Mouse (Mus musculus) heart, adult 8-10 months (tissue): ENCODE results near the gene Ndufa6. TPM values are rescaled to one million over a fixed set of nuclear protein-coding genes. Genes with fewer than 3 reads are reported as not detected.
"Not testable (repeated sequence)": the region's sequence is repeated elsewhere in the genome, so short reads cannot be mapped to it uniquely, and the experiment has no call there.

ENCODE experiments used
- DNase-seq: peaks from one replicate; pipeline ENCODE4 v3.0.0; 2022; ENCODE audit warnings: low spot score
- total RNA-seq, 4 experiments: library from RNA; stranded (reverse); gene quantifications; 2 replicates each; pipeline ENCODE4 v1.2.4; 2022

The Ndufa6 gene
- total RNA-seq, result 100 to 1,000 TPM; 658 to 797 (median 740) TPM

DNA sequence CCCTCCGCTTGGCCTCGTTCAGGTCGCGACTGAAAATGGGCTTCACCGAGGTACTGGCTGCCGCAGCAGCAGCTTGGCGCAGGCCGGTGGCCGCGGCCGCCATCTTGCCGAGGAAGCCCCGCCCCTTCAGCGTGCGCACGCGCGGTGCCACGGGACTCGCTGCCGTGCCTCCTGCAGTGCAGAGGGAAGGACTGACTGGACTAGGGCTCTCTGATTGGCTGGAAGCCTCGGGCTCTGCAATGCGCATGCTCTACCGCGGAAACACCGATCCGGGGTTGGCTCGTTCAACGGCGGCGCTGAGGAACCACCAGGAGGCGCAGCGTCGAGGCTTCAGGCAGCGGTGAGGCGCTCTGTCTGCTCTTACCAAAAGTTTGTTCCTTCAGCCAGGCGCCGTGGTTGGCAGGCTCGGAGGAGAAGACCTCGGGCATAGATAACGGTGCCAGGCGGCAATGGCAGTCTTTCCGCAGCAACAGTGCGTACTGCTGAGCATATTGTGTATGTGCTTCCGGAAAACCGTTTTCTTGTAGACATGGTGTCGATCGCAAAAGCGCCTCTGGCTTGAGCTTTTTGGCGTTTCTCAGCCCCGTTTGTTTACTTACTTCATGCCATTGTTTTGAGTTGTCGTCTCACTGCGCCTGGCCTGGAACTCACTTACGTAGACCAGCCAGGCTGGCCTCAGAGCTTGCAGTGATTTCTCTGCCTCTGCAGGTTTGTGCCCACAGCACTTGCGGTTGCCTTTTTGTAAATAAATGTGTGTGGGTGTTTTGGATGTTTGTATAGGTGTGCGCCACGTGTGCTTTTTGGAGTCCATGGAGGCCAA, at the start of gene Ndufa6:
Gene Ndufa6, minus strand, starts transcription at position 197 of the 820 bp plus-strand sequence.
- peak; percentile 97 for DNase-seq

GRCm38 (mm10) chr15:82403606-82404005, 49.5 kb upstream of the Ndufa6 start:
- no peak for DNase-seq

- DNase-seq, result no peak
Measured at GRCm38 (mm10) chr15:82402741-82403140, 48.6 kb upstream of the Ndufa6 start.

GRCm38 (mm10) chr15:82402106-82402505, 48.0 kb upstream of the Ndufa6 start:
- no peak for DNase-seq

- no peak for DNase-seq
Measured at GRCm38 (mm10) chr15:82401516-82401915, 47.4 kb upstream of the Ndufa6 start.

DNA sequence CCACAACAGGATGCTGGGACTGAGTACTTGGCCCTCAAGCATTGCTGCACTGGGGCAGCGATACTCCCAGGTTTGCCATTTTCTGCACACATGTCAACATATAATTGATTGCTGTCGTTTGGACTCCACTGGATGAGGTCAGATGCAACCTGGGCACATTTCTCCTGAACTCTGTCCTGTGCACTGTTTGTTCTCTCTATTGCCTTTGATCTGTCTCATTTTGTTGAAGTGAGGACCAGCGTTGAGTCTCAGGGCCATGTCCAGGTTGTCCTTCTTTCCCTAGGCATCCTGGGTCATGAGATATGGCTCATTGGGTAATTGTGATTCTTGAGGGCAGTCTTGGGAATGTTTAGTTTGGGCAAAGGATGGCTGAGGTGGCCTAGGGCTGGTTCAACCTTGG, 41.8 kb upstream of the Ndufa6 start:
- not testable (repeated sequence) for DNase-seq

- not testable (repeated sequence) for DNase-seq
Measured at GRCm38 (mm10) chr15:82393922-82394321, 39.8 kb upstream of the Ndufa6 start, which contains the start of gene Cyp2d11. TSS of gene Cyp2d11 (minus strand) at chr15:82394022.

DNA sequence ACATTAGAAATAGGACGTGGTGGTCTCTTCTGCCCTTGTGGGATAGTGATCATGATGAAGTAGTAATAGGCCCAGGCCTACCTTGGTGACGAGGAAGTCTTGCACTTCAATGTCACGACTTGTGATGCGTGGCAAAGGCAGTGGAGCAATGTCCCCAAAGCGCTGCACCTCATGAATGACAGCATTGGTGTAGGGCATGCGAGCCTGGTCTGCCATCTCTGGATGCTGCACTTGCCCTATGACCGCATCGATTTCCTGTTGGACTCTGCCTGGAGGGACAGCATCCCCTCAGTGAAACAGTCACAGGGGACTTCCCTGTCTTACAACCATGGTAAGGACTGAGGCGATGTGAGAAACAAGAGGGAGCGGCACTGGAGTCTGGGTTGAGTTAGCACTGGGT, 35.8 kb upstream of the Ndufa6 start:
- DNase-seq, result not testable (repeated sequence)

DNA sequence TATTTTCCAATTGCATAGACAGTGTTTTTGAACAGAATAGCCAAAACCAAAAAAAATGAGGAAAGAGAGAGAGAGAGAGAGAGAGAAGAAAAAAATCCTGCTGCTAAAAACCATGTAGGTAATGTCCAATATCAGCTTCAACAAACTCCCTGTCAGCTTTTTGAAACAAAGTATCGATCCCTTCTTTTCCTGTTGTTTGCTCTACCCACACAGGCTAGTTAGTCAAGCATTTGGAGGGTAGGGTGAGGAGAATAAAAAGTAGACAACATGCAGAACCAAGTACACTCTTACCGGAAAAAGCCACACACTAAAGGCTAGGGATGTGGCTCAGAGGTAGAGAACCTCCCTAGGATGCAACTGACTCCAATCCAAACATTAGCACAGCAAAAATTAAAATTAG, 31.6 kb upstream of the Ndufa6 start:
- DNase-seq, result no peak

- no peak for DNase-seq
Measured at GRCm38 (mm10) chr15:82382441-82382840, 28.3 kb upstream of the Ndufa6 start.

GRCm38 (mm10) chr15:82380714-82381062, 26.6 kb upstream of the Ndufa6 start:
- DNase-seq, result no peak

GRCm38 (mm10) chr15:82379871-82380713, 26.0 kb upstream of the Ndufa6 start, which contains the start of gene Cyp2d22:
TSS of gene Cyp2d22 (minus strand) at chr15:82380260.
- DNase-seq, result peak; percentile 69

DNA sequence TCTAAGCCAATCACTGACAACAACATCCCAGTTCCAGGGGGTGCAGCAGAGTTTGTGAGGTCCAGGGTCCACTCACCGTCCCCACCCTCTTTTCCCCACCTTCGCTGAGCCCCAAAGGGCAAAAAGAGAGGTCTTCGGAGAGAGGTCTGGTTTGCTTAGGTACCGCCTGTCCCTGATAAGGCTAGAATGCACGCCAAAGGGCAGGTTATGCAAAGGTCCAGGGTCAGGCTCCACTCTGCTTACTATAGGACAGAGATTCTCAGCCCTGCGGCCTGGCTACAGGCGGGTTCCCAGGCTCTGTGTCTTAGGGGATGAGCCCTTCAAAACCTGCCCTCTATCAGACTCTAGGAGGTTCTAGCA, 25.4 kb upstream of the Ndufa6 start:
- peak; percentile 58 for DNase-seq

- peak; percentile 51 for DNase-seq
Measured at GRCm38 (mm10) chr15:82378261-82379180, 24.4 kb upstream of the Ndufa6 start.

DNA sequence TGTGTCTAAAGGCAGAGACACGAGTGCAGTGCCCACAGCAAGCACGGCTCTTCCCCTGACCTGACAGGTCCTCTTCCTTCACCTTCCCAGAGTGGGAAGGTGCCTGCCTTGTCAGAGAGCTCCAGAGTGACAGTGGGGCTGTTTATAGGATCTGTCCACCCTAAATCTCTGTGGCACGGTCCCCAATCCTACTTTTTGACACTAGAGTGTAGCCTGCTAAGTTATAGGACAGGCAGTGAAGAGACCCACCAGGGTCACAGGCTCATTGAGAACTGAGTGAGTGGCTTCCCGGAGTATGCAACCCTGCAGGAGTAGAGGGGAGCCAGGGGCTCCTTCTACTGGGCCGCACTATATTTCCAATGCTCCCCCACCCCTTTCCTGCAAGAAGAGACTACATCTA, 23.6 kb upstream of the Ndufa6 start:
- no peak for DNase-seq

GRCm38 (mm10) chr15:82376393-82377138, 22.4 kb upstream of the Ndufa6 start:
- DNase-seq, result peak; percentile 90

- no peak for DNase-seq
Measured at GRCm38 (mm10) chr15:82375855-82376254, 21.7 kb upstream of the Ndufa6 start.

- DNase-seq, result no peak
Measured at GRCm38 (mm10) chr15:82374437-82374836, 20.3 kb upstream of the Ndufa6 start.

DNA sequence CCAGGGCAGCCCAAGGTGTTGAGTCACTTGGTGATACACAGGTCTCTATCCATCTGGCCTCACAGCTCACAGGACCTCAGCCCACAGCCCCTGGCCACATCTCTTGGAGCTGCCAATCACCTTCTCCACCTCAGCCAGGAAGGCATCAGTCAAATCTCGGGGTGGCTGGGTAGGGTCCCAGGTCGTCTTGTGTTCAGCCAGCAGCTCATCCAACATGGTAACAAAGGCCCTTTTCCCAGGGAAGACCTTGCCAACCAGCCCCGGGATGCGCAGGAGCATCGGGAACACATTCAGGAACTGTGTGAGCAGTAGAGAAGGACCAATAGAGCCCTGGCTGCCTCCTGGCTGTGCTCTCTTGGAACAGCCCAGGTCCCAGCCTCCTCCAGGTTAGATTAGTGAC, 18.9 kb upstream of the Ndufa6 start:
- no peak for DNase-seq

DNA sequence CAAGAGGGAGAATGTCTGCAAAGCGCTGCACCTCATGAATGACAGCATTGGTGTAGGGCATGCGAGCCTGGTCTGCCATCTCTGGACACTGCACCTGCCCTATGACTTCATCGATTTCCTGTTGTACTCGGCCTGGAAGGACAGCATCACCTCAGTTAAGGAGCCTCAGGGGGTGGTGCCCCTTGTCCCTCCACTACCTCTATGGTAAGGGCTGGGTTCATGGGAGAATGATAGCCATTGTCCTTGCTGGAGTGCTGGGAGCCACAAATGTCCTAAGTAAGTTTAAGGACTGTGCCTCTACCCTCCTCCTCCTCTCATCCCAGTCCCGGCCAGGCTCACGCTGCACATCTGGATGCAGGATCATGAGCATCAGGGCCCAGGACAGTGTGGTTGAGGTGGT, 18.3 kb upstream of the Ndufa6 start:
- no peak for DNase-seq

DNA sequence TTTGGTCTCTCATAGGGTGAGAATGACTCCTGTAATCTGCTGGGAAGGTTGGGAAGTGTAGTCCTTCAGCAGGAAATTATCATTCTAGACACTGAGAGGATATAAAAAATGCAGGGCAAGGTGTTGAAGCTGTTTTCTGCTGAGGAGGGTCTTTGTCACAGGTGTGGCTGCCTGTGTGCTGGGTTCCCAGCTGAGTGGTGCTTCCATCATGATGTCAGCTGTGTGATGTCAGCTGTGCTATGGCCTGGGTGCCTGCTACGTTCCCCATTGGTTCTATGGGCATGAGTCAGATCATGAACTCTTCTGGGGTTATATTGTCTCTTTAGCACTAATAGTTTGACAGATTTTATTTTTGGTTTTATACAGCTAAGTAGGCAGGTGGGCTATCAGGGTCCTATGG, 14.7 kb upstream of the Ndufa6 start:
- no peak for DNase-seq
